Mouse (Mus musculus) testis, adult 2 months (tissue): Measurements from ENCODE around the gene Eddm3b.

ENCODE experiments used
- CTCF ChIP-seq: fragments of 200-500 bp; IDR thresholded peaks from 2 replicates; pipeline ENCODE4 v1.5.1; 2012; ENCODE audit warnings: low read depth, mild to moderate bottlenecking, inconsistent platforms, low read length, moderate library complexity; ENCODE audit not compliant: control insufficient read depth, insufficient read depth, insufficient replicate concordance
- POLR2A ChIP-seq: fragments of 200-500 bp; IDR thresholded peaks from 2 replicates; pipeline ENCODE4 v1.6.1; 2012; ENCODE audit warnings: low read depth, mild to moderate bottlenecking, inconsistent platforms, low read length, moderate library complexity; ENCODE audit not compliant: control insufficient read depth

DNA sequence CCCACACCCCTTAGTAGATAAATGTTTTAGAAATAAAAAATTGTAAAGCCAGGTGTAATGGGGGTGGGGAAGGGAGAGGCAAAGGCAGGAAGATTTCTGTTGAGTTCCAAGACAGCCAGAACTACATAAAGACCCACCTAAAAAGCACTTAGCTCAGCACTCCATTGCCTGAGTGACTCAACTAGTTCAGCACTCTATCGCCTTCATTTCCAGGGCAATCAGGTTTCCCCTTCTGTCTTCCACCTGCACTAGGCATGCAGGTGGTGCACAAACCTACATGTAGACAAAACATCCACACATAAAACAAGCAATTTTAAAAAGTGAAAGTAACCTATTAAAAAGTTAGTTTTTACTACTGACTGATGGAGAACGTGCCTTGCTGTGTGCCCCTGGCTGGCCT, 29.1 kb upstream of the Eddm3b start:
- TF ChIP-seq CTCF (no peak), POLR2A (no peak)
